Mouse (Mus musculus) v-Abl transformed pro-B cells (cell line): ENCODE data around the gene Stk25.
"Not testable (repeated sequence)": the region's sequence is repeated elsewhere in the genome, so short reads cannot be mapped to it uniquely, and the experiment has no call there.

Experiments
- in situ Hi-C, 2 experiments: fragments of 400-800 bp; cut with MboI; formaldehyde crosslinking; loops; one replicate each; pipeline ENCODE4 v1.15.1; 2025; ENCODE audit not compliant: unreplicated experiment in 2 of 2

Stk25 gene

DNA sequence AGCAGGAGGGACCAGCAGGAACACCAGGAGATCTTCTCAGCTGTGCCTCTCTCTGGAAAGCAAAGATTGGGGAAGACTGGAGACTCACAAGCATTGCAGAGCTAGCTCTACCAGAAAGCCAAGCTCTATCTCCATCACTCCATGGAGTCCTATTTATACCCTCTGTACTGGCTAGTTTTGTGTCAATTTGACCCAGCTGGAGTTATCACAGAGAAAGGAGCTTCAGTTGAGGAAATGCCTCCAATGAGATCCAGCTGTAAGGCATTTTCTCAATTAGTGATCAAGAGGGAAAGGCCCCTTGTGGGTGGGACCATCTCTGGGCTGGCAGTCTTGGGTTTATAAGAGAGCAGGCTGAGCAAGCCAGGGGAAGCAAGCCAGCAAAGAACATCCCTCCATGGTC is at the start of gene Stk25:
Stk25 (minus strand) TSS at position 101 of the 400 bp plus-strand sequence.
- in situ Hi-C loops = not testable (repeated sequence)

DNA sequence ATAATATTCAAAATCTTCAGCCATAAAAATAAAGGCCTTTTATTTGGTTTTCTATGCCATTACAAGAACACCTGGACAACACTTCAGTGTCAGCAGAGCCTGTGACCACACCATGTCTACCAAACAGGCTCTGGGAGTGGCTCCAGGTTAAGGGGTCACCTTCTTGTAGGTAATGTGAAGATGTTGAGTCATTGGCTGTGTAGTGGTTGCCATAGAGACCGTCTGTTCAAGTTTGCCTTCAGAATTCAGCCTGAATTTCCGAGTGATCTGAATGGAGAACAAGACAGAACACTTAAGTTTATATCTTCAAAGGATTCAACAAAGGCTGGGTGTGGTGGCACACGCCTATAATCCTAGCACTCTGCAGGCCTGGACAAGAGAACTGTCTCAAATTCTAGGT is 46.9 kb upstream of the Stk25 start:
- in situ Hi-C loops = no loop called here

DNA sequence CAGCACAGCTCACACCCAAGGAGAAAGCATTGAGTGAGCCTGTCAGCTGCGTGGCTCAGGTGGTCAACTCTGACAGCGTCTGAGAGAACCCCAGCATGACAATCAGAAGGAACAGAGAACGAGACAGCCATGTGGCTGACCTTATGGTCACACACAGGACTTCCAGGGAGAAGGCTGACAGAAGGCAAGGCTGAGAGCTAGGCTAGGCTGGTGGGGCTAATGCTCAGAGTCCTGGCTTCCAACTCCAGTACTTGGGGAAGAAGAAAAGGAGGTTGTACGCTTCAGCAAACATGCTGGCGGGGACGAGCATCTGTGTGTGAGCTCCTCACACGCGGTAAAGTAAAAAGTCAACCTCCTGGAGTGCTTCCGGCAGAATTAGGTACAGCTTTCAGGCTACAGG is 45.9 kb upstream of the Stk25 start:
- in situ Hi-C loops = no loop called here

DNA sequence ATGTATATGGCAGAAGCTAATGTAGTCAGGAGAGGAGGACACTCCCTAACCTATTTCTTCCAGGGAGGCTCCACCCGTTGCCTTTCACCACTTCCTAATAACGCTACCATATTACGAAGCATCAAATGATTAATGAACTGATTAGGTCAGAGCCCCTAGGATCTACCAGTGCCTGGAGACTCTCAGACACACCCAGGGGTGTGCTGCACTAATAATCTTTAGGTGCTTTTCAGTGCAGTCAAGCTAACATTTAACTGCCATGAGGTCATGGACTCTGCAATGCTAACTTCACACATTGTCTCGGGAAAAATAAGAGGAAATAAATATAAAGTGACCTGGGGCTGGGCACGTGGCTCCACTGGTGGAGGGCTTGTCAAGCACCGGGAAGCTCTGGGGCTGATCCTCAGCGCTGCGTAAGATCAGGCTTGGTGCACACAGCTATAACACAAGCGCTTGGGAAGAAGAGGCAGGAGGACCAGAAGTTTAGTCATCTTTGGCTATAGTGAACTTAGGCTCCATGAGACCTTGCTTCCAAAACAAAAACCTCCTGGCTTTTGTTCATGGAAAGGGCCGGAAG is 45.1 kb upstream of the Stk25 start:
- in situ Hi-C loops = no loop called here

DNA sequence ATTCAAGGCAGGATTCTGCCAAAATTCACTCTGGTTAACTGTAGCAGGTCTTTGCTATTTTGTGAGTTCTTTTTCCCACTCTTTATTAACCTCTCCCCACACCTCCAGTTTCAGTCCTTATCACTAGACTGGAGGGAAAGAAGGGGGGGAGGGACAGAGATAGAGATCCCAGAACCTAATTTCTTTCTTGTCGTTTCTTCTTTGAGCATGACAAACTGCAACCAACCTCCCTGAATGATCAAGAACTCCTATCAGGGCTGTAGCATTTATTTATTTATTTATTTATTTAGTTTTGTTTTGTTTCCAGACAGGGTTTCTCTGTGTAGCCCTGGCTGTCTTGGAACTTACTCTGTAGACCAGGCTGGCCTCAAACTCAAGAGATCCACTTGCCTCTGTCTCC is 43.6 kb upstream of the Stk25 start:
- in situ Hi-C loops = no loop called here

DNA sequence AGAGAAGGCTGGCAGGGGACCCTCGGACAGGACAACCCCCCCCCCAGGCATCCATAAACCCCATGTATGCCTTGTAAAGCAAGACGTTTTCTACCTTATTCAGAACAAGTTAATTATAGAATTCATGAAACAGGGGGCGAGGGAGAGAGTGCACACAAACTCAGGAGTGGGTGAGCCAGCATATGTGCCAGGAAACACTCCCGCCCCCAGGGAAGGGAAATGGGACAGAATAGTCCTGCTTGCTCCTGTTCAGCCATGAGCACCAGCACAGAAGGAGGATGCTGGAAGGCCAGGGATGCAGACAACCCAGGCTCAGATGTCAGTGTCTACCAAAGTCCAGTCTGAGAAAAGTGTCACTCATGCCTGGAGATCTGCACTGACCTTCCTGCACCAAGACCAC is 40.7 kb upstream of the Stk25 start:
- in situ Hi-C loops = no loop called here

DNA sequence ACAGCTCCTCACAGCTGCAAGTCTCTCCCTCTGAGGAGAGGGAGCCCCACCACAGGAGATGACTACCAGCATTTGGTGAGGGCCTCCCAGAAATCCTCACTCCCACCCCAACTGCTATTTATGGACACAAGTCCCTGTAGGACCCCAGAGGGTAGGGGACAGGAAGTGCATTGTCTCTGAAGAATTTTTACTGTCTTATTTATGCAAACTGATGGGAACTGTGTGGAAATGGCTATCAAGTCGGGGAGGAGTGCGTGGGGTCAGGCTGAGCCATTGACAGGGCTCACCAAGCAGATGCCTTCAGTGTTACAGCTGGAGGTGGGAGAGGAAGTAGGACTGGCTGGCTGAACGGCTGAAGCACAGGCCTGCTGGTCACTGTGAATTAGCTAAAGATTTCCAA is 38.9 kb upstream of the Stk25 start:
- in situ Hi-C loops = no loop called here

DNA sequence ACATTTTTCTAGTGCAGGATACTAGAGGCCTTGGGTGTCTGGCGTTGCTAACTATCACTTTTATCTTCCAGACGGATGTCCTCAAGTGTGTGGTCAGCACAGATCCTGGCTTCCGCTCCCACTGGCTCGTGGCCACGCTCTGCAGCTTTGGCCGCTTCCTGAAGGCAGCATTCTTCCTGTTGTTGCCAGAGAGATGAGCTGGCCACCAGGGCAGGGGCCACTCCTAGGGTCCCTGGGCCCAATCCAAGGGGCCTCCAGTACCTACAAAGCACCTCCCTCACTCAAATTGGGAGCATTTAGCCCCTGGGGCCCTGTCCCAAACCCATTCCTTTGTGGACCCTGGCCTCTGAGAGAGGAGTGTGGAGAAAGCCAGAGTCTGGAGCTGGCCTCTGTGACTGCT is 36.5 kb upstream of the Stk25 start:
- in situ Hi-C loops = no loop called here

DNA sequence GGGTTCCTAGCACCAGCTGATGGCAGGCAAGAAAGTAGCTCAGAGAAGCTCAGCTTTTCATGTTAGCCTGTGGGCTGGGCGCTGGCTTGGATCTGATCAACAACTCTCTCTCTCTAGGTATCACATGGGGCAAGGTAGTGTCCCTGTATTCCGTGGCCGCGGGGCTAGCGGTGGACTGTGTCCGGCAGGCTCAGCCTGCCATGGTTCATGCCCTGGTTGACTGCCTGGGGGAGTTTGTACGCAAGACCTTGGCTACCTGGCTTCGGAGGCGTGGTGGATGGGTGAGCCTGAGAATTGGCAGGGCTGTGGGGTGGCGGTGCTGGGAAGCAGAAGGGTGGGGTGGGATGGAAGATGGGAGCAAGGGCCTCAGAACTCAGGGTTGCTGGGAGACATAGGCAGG is 35.5 kb upstream of the Stk25 start:
- in situ Hi-C loops = no loop called here

DNA sequence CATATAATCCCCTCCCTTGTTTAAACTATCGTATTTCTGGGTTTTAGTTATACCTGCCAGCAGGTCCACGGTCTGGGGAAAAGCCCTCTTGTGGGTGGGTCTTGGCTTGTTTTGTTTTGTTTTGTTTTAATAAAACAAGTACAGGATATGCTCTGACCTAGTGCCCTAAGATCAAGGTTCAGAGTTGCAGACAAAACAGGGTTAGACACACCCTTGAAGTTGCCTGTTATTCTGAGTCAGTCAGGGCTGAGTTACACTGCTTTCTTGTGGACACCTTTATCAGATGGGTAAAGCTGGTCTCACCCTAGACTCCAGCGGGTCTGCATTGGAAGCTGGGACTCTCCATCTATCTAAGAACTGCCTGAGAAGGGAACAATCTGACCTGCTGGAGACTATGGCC is 35.0 kb upstream of the Stk25 start:
- in situ Hi-C loops = no loop called here

DNA sequence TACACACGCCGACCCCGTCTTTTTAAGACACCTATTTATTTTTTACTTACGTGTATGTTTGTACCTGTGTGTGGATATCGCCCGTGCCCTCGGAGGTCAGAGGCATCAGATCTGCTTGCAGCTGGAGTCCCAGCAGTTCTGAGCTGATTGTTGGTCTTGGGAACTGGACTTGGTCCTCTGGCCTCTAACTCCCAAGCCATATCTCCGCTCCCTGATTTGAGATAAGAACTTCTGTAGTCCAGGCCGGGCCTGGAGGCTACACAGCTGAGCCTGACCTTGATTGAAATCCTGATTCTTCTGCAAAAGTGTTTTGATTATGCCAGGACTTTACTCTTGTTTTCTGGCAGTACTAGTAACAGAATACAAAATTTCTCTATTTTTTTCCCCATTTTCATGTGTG is 34.3 kb upstream of the Stk25 start:
- in situ Hi-C loops = no loop called here

DNA sequence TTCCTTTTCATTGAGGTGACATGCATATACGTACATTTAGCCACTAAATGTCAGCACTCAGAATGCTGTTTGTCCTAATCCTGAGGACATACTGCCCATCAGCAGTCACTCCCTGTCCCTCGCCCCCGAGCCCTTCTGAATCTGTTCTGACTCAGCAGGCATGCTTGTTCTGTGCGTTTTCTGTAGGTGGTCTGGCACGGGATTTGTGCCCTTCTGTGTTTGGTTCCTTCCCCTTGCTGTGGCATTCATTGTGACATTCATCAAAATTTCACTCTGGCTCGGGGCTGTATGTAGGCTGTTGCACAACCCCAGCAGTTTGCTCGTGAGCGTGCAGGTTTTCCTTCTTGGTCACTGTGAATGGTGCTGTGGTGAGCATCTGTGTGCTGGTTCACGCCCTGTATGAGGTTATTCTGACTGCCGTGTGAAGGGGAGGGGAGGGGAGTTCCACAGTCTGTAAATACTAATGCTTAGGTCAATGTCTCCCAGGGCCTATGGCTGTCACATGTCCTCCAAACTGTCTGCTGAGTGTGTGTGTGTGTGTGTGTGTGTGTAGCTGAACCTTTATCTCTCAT is 33.4 kb upstream of the Stk25 start:
- in situ Hi-C loops = no loop called here

DNA sequence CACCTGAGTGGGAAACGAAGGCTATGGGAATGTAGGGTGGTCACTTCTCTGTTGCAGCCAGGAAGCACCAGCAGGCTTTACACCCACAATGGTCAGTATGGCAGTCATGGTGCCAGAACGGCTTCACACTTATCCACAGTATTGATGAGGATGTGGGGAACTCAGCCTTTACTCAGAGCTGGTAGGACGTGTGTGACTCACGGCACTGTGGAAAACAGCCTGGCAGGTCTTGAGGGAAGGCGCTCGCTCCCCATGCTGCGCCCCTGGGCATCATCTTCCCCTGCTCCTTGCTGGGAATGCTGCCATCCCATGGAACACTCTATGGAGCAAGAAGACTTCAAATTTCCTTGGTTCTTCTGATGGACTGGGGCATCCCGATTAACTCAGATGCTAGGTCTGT is 32.6 kb upstream of the Stk25 start:
- in situ Hi-C loops = no loop called here

DNA sequence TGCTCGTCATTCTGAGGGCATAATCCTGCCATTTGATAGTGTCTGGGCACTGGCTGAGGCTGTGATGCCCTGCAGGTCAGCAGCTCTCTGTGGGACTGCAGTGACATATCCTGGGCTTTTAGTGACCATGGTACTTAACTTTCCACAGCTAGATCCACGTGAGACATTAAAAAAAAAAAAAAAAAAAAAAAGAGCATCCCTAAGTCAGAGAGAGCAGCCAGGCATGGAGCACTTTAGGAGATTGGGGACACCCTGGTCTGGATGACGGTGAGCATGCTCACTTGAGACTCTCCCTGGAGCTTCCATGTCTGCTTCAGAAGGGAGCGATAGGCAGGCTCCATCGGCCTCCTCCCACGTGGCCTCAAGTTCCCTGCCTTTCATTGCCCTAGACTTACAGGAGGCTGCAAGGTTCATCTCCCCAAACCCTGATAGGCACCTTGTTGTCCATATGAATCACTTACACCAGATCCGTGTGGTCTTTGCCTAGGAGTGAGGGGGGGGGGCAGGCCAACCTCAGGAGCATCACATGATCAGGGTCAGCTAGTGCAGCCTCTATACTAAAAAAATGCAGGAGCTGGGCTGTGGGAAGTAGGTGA is 31.5 kb upstream of the Stk25 start:
- in situ Hi-C loops = no loop called here

DNA sequence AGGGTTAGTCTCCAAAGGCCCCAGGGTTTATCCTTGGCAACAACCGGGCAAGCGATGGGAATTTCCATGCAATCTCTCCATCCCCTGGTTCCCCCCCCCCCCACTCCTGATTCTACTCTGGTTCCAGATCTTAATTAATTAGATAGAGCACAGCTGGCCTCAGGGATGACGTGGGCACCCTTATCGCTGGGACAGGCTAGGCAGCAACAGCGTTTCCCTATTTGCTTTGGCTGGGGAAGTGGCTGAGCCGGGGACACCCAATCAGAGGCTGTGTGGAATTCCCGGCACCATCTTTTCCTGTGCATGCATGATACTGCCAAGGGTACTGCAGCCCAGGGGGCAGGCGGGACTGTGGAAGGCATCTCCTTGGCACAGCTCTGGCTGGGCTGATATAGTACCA is 29.7 kb upstream of the Stk25 start:
- in situ Hi-C loops = no loop called here

DNA sequence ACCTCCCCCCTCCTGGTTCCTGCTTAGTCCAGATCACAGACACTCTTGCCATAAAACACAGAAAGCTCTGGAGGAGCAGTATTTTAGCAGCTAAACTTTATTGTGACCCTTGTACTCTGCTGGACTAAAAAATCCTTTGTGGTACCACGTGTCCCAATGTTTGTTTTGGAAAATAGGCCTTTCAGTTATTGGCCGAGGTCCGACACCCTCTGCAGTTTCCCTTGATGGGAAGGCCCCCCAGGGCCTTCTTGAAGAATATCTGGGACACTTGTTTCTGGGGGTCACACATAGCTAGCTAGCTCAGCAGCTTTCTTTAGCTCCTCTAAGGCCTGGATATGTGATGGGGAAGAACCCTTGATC is 28.5 kb upstream of the Stk25 start:
- in situ Hi-C loops = no loop called here

DNA sequence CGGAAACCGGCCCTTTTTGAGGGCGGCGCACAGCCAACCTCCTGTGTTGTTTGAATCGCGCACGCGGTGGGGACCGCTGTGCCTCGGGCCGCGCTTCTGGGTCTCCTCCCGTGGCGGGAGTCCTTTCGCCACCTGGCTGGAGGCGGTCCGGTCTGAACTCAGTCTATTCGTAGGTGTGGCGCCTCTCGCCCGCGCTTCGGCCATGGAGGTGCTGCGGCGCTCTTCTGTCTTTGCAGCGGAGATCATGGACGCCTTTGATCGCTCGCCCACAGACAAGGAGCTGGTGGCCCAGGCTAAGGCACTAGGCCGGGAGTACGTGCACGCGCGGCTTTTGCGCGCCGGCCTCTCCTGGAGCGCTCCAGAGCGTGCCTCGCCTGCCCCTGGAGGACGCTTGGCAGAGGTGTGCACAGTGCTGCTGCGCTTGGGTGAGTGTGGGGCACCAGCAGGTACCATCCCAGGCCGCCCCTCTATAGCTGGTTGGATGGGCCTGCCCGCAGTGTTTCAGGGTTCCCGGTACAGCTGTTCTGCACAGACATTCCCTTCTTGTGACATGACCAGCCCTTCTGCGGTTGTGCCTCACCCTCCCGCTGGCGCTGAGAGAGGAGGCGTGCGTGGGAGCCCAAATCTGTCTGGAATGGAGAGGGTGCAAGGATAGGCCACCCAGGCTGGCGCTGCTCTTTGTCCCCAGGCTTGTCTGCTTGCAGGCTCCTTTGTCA is 27.9 kb upstream of the Stk25 start:
- in situ Hi-C loops = no loop called here

DNA sequence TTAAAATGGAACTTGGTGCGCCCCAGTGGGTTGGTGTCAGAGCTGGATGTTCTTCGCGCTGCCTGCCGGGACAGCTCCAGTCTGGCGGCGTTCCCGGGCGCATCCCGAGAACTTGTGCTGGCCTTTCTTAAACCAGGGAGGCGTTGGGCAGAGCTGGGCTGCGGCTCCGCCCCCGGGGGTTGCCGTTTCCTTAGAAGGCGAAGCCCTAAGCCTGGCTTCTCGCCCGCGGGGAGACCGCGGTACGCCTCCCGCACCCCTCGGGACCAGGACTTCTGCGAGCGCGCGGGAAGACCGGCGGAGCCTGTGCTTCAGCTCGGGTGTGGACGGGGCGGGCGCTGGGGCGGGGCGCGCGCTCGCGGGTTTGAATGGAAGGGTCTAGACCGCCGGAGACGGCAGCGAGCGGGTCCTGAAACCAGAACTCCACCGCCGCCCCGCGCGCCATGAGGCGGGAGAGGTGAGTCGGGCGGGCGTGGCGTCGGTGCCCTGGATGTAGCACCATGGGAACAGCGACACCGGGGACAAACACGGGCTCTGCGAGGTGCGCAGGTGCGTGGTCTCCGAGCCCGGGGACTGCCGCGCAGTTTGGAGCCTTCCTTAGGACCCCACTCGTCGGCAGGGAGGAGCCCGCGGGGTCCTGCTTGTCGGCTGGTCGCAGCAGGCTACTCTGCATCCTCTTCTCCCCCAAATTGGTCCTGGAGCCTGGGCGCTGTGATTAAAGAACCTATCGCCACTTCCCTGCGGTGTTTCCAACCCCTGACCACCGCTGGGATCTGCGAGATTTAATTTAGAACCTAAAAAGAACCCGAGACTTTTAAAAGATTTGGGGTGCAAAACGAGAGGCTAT is 27.2 kb upstream of the Stk25 start, which contains the start of gene Bok:
Bok (plus strand) TSS at position 260 of the 844 bp plus-strand sequence.
- in situ Hi-C loops = no loop called here

DNA sequence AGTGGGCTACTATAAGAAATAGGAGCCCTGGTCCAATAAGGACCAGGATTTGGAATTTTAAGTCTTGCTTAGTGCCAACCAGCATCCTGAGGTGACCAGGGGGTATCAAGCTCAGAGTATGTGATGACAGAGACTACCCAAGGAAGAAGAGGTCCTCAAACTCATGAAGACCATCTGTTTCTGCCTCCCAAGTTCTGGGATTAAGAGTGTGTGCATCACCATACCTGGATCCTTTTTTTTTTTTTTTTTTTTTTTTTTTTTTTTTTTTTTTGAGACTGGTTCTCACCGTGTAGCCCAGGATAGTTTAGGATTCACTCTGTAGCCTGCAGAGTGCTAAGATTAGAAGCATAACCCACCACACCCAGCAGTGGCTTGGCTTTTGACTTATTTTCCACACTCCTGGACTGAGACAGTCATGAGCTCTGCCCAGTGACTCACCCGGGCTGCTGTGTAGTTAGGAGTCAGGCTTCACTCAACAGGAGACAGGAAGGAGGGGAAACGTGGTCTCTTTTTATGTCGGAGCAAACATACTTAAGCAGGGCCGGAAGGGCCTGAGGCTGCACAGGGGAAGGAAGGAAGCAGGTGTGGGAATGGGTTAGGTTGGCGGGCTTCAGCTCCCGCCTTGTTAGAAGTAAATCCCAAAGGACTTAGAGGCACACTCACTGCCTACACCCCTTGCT is 21.6 kb upstream of the Stk25 start:
- in situ Hi-C loops = no loop called here

DNA sequence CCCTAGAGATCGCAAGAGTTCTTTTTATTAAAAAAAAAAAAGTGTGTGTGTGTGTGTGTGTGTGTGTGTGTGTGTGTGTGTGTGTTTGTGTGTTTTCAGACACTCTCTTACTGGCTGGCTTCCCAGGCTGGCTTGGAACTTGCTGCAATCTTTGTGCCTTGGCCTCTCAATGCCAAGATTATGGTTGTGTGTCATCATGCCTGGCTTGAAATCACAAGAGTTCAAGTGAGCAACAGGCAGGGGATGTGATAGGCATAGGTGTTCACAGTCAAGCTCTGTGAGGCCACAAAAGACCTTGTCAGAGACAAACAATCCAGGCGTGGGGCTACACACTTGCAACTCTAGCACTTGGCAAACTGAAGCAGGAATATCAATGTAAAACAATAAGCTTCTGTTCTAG is 19.9 kb upstream of the Stk25 start:
- in situ Hi-C loops = no loop called here

DNA sequence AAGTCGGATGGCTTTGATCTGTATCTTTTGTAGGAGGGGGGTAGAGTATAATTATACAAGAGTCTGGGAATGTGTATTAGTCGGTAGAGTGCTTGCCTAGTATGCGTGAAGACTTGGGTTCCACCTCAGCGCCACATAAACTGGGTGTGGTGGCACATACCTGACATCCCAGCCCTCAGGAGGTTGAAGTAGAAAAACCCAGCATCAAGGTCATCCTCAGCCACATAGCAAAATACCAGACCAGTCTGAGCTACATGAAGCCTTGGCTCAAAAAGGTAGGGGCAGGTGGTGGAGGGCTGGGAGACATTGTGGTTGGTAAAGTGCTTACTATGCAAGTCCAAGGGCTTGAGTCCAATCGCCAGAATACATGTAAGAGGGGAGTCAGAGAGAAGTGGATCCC is 14.2 kb upstream of the Stk25 start:
- in situ Hi-C loops = no loop called here
